Mouse (Mus musculus) MEL (cell line): Measurements from ENCODE around the gene Hoxa9. TPM values are rescaled to one million over a fixed set of nuclear protein-coding genes. Genes with fewer than 3 reads are reported as not detected.

Source experiments
- DNase-seq: peaks from one replicate; pipeline ENCODE4 v3.0.0; 2011; ENCODE audit warnings: low read depth, low spot score
- H3K27ac ChIP-seq: 2 replicates; pipeline ENCODE4 v1.5.1; 2012; ENCODE audit warnings: low read depth, mild to moderate bottlenecking, control low read depth, low read length, moderate library complexity; ENCODE audit not compliant: control insufficient read depth
- H3K27me3 ChIP-seq, 2 experiments: fragments of 150-350 bp in 1 of 2; sonication (generic) in 1 of 2; 2 replicates each; pipeline ENCODE4 v1.6.1; 2012; ENCODE audit warnings: low read length in 2 of 2, mild to moderate bottlenecking in 2 of 2, improper control_type of control experiment in 1 of 2, moderate library complexity in 1 of 2; ENCODE audit not compliant: insufficient read depth in 2 of 2, control insufficient read depth in 1 of 2
- H3K36me3 ChIP-seq, 2 experiments: 2 replicates each; pipeline ENCODE4 v1.6.1; 2012 to 2014; ENCODE audit warnings: low read length in 2 of 2, improper control_type of control experiment in 1 of 2, inconsistent platforms in 1 of 2, mild to moderate bottlenecking in 1 of 2; ENCODE audit not compliant: insufficient read depth in 2 of 2, control insufficient read depth in 1 of 2
- H3K4me1 ChIP-seq, 2 experiments: fragments of 150-350 bp in 1 of 2; sonication (generic) in 1 of 2; 2 replicates each; pipeline ENCODE4 v1.6.1; 2012; ENCODE audit warnings: low read length in 2 of 2, improper control_type of control experiment in 1 of 2, mild to moderate bottlenecking in 1 of 2; ENCODE audit not compliant: insufficient read depth in 2 of 2, control insufficient read depth in 1 of 2
- H3K4me3 ChIP-seq, 2 experiments: fragments of 150-350 bp in 1 of 2; sonication (generic) in 1 of 2; 2 replicates each; pipeline ENCODE4 v1.5.1; 2012; ENCODE audit warnings: low read depth in 2 of 2, low read length in 2 of 2, mild to moderate bottlenecking in 2 of 2, moderate library complexity in 2 of 2, control low read depth in 1 of 2, improper control_type of control experiment in 1 of 2; ENCODE audit not compliant: control insufficient read depth in 1 of 2, insufficient read depth in 1 of 2
- H3K79me2 ChIP-seq: 2 replicates; pipeline ENCODE4 v1.6.1; 2012; ENCODE audit warnings: mild to moderate bottlenecking, low read length, moderate library complexity; ENCODE audit not compliant: control insufficient read depth, poor library complexity, insufficient read depth
- H3K9ac ChIP-seq: 2 replicates; pipeline ENCODE4 v1.6.1; 2012; ENCODE audit warnings: low read depth, mild to moderate bottlenecking, control low read depth, low read length, moderate library complexity; ENCODE audit not compliant: control insufficient read depth, poor library complexity, severe bottlenecking
- H3K9me3 ChIP-seq: fragments of 150-350 bp; sonication (generic); replicated peaks from 2 replicates; pipeline ENCODE4 v1.6.1; 2012; ENCODE audit warnings: mild to moderate bottlenecking, low read length, improper control_type of control experiment, moderate library complexity; ENCODE audit not compliant: insufficient read depth
- BHLHE40 ChIP-seq: IDR thresholded peaks from 2 replicates; pipeline ENCODE4 v1.6.1; 2012; ENCODE audit warnings: low read depth, mild to moderate bottlenecking, inconsistent platforms, low read length, improper control_type of control experiment, borderline replicate concordance
- CHD1 ChIP-seq: IDR thresholded peaks from 2 replicates; pipeline ENCODE4 v1.6.1; 2012; ENCODE audit warnings: low read depth, mild to moderate bottlenecking, inconsistent platforms, low read length, improper control_type of control experiment
- EP300 ChIP-seq, 2 experiments: IDR thresholded peaks; 2 replicates each; pipeline ENCODE4 v1.6.1; 2011; ENCODE audit warnings: improper control_type of control experiment in 2 of 2, low read length in 2 of 2, low read depth in 1 of 2, mild to moderate bottlenecking in 1 of 2
- ETS1 ChIP-seq: IDR thresholded peaks from 2 replicates; pipeline ENCODE4 v1.6.1; 2012; ENCODE audit warnings: low read depth, mild to moderate bottlenecking, inconsistent platforms, low read length, improper control_type of control experiment, moderate library complexity
- HCFC1 ChIP-seq: IDR thresholded peaks from 2 replicates; pipeline ENCODE4 v1.6.1; 2012; ENCODE audit warnings: low read depth, mild to moderate bottlenecking, inconsistent platforms, low read length, improper control_type of control experiment, moderate library complexity
- JUND ChIP-seq: IDR thresholded peaks from 2 replicates; pipeline ENCODE4 v1.6.1; 2011; ENCODE audit warnings: low read depth, mild to moderate bottlenecking, improper control_type of control experiment, low read length
- KAT2A ChIP-seq: conservative IDR thresholded peaks from 2 replicates; pipeline ENCODE4 v1.6.1; 2012; ENCODE audit warnings: low read depth, low read length, improper control_type of control experiment, inconsistent platforms
- MAFK ChIP-seq: IDR thresholded peaks from 2 replicates; pipeline ENCODE4 v1.6.1; 2011; ENCODE audit warnings: low read depth, mild to moderate bottlenecking, low read length, improper control_type of control experiment, borderline replicate concordance
- MAX ChIP-seq: IDR thresholded peaks from 2 replicates; pipeline ENCODE4 v1.6.1; 2011; ENCODE audit warnings: low read length, improper control_type of control experiment
- MAZ ChIP-seq: IDR thresholded peaks from 2 replicates; pipeline ENCODE4 v1.6.1; 2012; ENCODE audit warnings: low read depth, mild to moderate bottlenecking, inconsistent platforms, low read length, improper control_type of control experiment
- MXI1 ChIP-seq: IDR thresholded peaks from 2 replicates; pipeline ENCODE4 v1.6.1; 2011; ENCODE audit warnings: mild to moderate bottlenecking, low read depth, low read length, improper control_type of control experiment
- MYB ChIP-seq: IDR thresholded peaks from 2 replicates; pipeline ENCODE4 v1.6.1; 2011; ENCODE audit warnings: mild to moderate bottlenecking, low read depth, low read length, improper control_type of control experiment
- MYC ChIP-seq: IDR thresholded peaks from 2 replicates; pipeline ENCODE4 v1.6.1; 2011; ENCODE audit warnings: low read depth, mild to moderate bottlenecking, low read length, improper control_type of control experiment, moderate library complexity
- NELFE ChIP-seq: IDR thresholded peaks from 2 replicates; pipeline ENCODE4 v1.6.1; 2011; ENCODE audit warnings: low read depth, low read length, improper control_type of control experiment
- NRF1 ChIP-seq: IDR thresholded peaks from 2 replicates; pipeline ENCODE4 v1.6.1; 2014; ENCODE audit warnings: low read depth, mild to moderate bottlenecking, inconsistent platforms, low read length, improper control_type of control experiment, moderate library complexity; ENCODE audit not compliant: poor library complexity, insufficient read depth, severe bottlenecking
- POLR2AphosphoS5 ChIP-seq: IDR thresholded peaks from 2 replicates; pipeline ENCODE4 v1.6.1; 2012; ENCODE audit warnings: low read depth, borderline replicate concordance, mild to moderate bottlenecking, inconsistent platforms, low read length, moderate library complexity, mixed read lengths
- TBP ChIP-seq: IDR thresholded peaks from 2 replicates; pipeline ENCODE4 v1.8.0; 2011; ENCODE audit warnings: low read depth, low read length, improper control_type of control experiment
- TCF12 ChIP-seq: IDR thresholded peaks from 2 replicates; pipeline ENCODE4 v1.6.1; 2014; ENCODE audit warnings: low read depth, mild to moderate bottlenecking, inconsistent platforms, low read length, improper control_type of control experiment, moderate library complexity
- USF1 ChIP-seq: IDR thresholded peaks from 2 replicates; pipeline ENCODE4 v1.6.1; 2014; ENCODE audit warnings: low read depth, mild to moderate bottlenecking, inconsistent platforms, low read length, improper control_type of control experiment, moderate library complexity
- USF2 ChIP-seq, 2 experiments: IDR thresholded peaks; 2 replicates each; pipeline ENCODE4 v1.6.1; 2011 to 2012; ENCODE audit warnings: improper control_type of control experiment in 2 of 2, low read length in 2 of 2, borderline replicate concordance in 1 of 2, inconsistent platforms in 1 of 2, low read depth in 1 of 2, mild to moderate bottlenecking in 1 of 2; ENCODE audit not compliant: insufficient read depth in 1 of 2
- ZC3H11A ChIP-seq: IDR thresholded peaks from 2 replicates; pipeline ENCODE4 v1.6.1; 2012; ENCODE audit warnings: low read depth, mild to moderate bottlenecking, inconsistent platforms, low read length, improper control_type of control experiment
- ZKSCAN1 ChIP-seq: IDR thresholded peaks from 2 replicates; pipeline ENCODE4 v1.6.1; 2012; ENCODE audit warnings: low read depth, mild to moderate bottlenecking, inconsistent platforms, low read length, improper control_type of control experiment, moderate library complexity
- ZMIZ1 ChIP-seq: IDR thresholded peaks from 2 replicates; pipeline ENCODE4 v1.6.1; 2012; ENCODE audit warnings: low read depth, mild to moderate bottlenecking, inconsistent platforms, low read length, improper control_type of control experiment, moderate library complexity
- ZNF384 ChIP-seq: IDR thresholded peaks from 2 replicates; pipeline ENCODE4 v1.6.1; 2012; ENCODE audit warnings: low read depth, mild to moderate bottlenecking, inconsistent platforms, low read length, improper control_type of control experiment
- polyA plus RNA-seq, 2 experiments: library from polyadenylated mRNA; stranded (reverse) in 1 of 2; unstranded in 1 of 2; fragments of >175 nt in 1 of 2; fragments of >200 nt in 1 of 2; gene quantifications; 2 replicates each; pipeline versions ENCODE4 v1.2.1 to v1.2.4; 2012; ENCODE audit warnings: low replicate concordance in 2 of 2, low read depth in 1 of 2; ENCODE audit not compliant: insufficient read length in 2 of 2, insufficient read depth in 1 of 2, missing spikeins in 1 of 2
- total RNA-seq: library from RNA; depleted of rRNA; stranded (reverse); fragments of 300-350 nt; gene quantifications from 2 replicates; pipeline ENCODE4 v1.2.3, GENCODE M21; 2012

The Hoxa9 gene
- total and polyA plus RNA-seq, 3 experiments: not detected

GRCm38 (mm10) chr6:52223939-52224760 is 6.7 kb downstream of the Hoxa9 start:
- no peaks in the 10 kb centered on the region for H3K79me2 ChIP-seq
- no peak overlapping the region for H3K9ac ChIP-seq
- H3K4me1 ChIP-seq: no peaks in the 10 kb centered on the region
- no peak for DNase-seq
- H3K4me3 ChIP-seq: no peak overlapping the region
- H3K27me3 ChIP-seq: no peaks in the 10 kb centered on the region
- H3K9me3 ChIP-seq: no peaks in the 10 kb centered on the region
- H3K36me3 ChIP-seq: no peaks in the 10 kb centered on the region
- TF ChIP-seq BHLHE40 (no peak), ETS1 (no peak), TBP (no peak), MAFK (no peak), NRF1 (no peak), POLR2AphosphoS5 (no peak), NELFE (no peak), ZNF384 (no peak), KAT2A (no peak), ZKSCAN1 (no peak), CHD1 (no peak), MAX (no peak), MXI1 (no peak), MAZ (no peak), ZC3H11A (no peak), MYB (no peak), USF2 (IDR thresholded peaks at IDR 0.05; ENCODE audit: borderline replicate concordance in 1 of 2, insufficient read depth in 1 of 2, low read depth in 1 of 2, low read length in 2 of 2) (no peak), EP300 (IDR thresholded peaks at IDR 0.05; ENCODE audit: low read depth in 1 of 2, low read length in 2 of 2) (no peak), TCF12 (no peak)
- no peak overlapping the region for H3K27ac ChIP-seq

GRCm38 (mm10) chr6:52222729-52223128 is 8.2 kb downstream of the Hoxa9 start:
- Histone ChIP-seq H3K4me1 (no peaks in the 10 kb centered on the region), H3K79me2 (no peaks in the 10 kb centered on the region), H3K36me3 (no peaks in the 10 kb centered on the region), H3K4me3 (no peak overlapping the region), H3K9me3 (no peaks in the 10 kb centered on the region), H3K27ac (no peak overlapping the region), H3K27me3 (no peaks in the 10 kb centered on the region), H3K9ac (no peak overlapping the region)
- no peak for TF ChIP-seq JUND
- no peak for TF ChIP-seq ZMIZ1
- no peak for TF ChIP-seq TBP
- TF ChIP-seq ZNF384: no peak
- no peak for TF ChIP-seq USF1
- no peak for TF ChIP-seq MAX
- no peak for TF ChIP-seq HCFC1
- no peak for TF ChIP-seq MYC
- no peak for TF ChIP-seq BHLHE40
- no peak for DNase-seq
